Mouse (Mus musculus) liver, adult 2 months (tissue): ENCODE measurements around the gene Rab11fip3.

Source experiments
- CTCF ChIP-seq: fragments of 200-500 bp; IDR thresholded peaks from 2 replicates; pipeline ENCODE4 v1.5.1; 2011; ENCODE audit warnings: low read depth, low read length, control low read depth
- POLR2A ChIP-seq: fragments of 200-500 bp; IDR thresholded peaks from 2 replicates; pipeline ENCODE4 v1.6.1; 2011; ENCODE audit warnings: low read length, control low read depth; ENCODE audit not compliant: insufficient read depth; ENCODE audit errors: extremely low read depth

GRCm38 (mm10) chr17:25980854-25981253, 88.5 kb downstream of the Rab11fip3 start:
- TF ChIP-seq POLR2A (no peak), CTCF (no peak)
